Mouse (Mus musculus) brain, embryonic 14.5 days (tissue): Measurements from ENCODE around the gene Pi16. TPM values are rescaled to one million over a fixed set of nuclear protein-coding genes. Genes with fewer than 3 reads are reported as not detected.
A peak's percentile ranks its signal among the peaks of the same experiment; 100 is the strongest.

Experiments used
- DNase-seq: peaks from one replicate; pipeline ENCODE4 v3.0.0-alpha.2; 2011; ENCODE audit warnings: low read depth
- CTCF ChIP-seq: fragments of 200-500 bp; IDR thresholded peaks from 2 replicates; pipeline ENCODE4 v1.5.1; 2012; ENCODE audit warnings: inconsistent platforms, mild to moderate bottlenecking, moderate library complexity, borderline replicate concordance; ENCODE audit not compliant: insufficient read depth, insufficient read length; ENCODE audit errors: extremely low read depth
- POLR2A ChIP-seq: fragments of 200-500 bp; IDR thresholded peaks from 2 replicates; pipeline ENCODE4 v1.6.1; 2012; ENCODE audit warnings: mild to moderate bottlenecking, inconsistent platforms, borderline replicate concordance; ENCODE audit not compliant: poor library complexity, insufficient read depth, insufficient read length, severe bottlenecking; ENCODE audit errors: extremely low read depth
- polyA plus RNA-seq: library from polyadenylated mRNA; depleted of rRNA; stranded (reverse); fragments of >200 nt; gene quantifications from 2 replicates; pipeline ENCODE4 v1.2.3, GENCODE M21; 2012

Gene Pi16
- polyA plus RNA-seq, 1 experiment: 2.9 TPM

- peak; percentile 90 for DNase-seq
- TF ChIP-seq POLR2A (no peak), CTCF (no peak)
These were observed 20.7 kb downstream of the Pi16 start for GRCm38 (mm10) chr17:29337979-29338823.

DNA sequence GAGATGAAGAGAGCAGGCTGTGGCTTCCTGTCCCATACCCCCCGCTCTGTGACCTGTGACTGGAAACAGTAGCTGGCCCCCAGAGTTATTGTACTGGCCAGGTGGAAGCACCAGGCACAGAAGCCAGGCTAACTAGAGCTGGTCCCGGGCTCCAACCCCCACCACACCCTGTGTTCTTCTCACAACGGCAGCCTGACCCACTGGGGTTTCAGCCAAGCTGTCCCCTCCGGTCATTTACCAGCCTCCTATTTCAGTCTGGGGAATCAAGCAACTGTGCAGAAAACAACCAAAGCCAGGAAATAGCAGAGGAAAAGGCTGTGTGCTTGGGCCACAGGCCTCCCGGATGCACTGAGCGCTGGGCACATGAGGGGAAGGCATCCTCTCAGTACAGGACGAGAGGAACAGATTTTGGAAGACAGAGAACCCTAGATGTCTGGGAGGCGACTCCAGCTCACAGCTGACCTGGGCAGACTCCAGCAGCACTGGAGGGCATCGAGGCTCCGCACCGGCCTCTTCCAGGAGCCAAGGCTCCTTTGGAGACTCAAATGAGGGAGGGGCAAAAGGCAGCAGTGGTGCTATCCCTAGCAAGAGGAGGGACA is 21.8 kb downstream of the Pi16 start:
- TF ChIP-seq POLR2A: no peak
- TF ChIP-seq CTCF: no peak
- peak; percentile 37 for DNase-seq

- TF ChIP-seq CTCF (no peak), POLR2A (no peak)
- no peak for DNase-seq
These were observed 23.2 kb downstream of the Pi16 start for GRCm38 (mm10) chr17:29340406-29341261.

DNA sequence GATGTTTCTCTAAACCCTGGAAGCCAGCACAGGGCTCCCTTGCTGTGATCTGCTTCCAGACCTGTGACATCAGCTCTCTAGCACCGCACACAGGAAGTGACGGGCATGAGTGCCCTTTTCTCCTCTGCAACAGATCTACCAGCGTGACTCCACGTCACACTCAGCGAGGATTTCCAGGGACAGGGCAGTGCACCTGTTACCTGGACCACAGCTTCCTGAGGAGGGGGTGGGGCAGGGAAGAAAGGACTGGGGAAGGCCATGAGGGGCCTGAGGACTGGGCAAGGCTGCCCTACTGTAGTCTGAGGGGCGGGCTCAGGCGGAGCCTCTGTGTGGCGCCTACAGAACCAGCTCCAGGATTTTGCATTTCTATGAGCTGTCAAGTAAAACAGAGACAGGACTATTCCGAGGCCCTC is 24.1 kb downstream of the Pi16 start:
- DNase-seq: peak; percentile 69
- TF ChIP-seq CTCF (peak; percentile 35; the same call in 1 of the 2 replicates), POLR2A (no peak)

DNA sequence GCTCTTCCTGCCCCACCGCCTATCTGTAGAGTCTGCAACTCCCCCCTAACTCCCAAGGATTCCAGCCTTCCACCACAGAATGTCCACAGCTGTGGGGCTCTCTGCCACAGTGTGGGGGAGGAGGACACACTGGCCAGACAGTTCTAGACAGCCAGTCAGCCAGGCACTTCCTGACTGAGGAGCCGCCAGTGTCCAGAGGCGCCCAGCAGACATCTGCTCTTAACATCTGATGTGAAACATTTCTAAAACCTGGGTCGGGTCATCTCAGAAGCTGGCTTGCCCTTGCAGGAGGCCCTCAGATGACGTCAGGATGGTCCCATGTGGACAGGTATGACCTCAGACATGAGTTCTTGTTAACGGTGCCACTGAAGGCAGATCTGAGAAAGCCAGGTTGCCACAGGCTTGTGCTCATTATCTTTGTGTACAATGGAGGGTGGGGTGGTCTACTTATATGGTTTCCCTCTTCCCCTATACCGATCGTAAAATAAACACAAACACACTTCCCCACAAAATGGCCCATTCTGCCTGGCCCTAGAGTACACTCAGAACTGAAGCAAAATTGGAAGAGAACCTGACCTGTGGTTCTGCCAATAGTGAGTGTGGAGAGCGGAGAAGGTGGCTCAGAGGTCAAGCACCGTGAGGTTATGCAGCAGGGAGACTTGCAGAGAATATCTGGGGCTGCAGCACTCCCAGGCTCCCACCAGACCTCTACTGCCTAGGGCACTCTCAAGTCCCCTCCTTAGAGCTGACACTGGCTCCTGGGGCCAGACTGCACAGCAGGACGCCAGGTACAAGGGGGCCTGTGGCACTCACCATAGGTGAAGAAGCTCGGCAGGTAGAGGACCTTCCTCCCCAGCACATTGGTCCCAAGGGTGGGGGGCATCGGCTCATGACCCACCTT is 24.8 kb downstream of the Pi16 start:
- no peak for DNase-seq
- TF ChIP-seq CTCF (no peak), POLR2A (no peak)

DNA sequence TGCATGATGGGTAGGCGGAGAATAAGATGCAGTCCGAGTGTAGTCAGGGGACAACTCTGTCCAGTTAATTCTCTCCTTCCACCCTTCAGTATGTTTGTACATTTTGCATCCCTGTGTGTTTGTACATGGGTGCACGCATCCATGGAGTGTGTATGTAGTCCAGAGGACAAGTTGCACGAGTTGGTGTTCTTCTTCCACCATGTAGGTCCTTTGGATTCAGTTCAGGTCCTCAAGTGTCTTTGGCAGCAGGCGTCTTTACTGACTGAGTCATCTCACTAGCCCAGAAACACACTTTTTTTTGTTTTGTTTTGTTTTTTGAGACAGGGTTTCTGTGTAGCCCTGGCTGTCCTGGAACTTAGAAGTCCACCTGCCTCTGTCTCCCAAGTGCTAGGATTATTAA is 25.8 kb downstream of the Pi16 start:
- DNase-seq: no peak
- TF ChIP-seq CTCF (no peak), POLR2A (no peak)

DNA sequence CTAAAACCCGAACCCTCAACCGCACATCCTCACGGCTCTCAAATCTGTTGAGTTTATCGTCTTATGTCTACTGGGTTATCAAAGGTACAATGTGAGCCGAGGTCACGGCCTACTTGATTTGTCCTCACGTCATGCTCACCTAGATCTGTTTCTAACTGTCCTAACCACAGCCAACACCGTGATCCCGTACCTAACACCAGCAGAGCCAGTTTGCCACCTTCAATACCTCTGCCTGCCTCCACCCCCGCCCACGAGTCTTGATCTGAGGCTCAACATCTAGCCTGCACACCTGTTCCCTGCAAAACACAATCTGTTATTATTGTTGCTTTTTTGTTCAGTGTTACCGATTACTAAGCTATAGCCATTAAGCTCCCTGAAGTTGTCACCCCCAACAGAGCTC is 27.8 kb downstream of the Pi16 start:
- TF ChIP-seq POLR2A: no peak
- no peak for TF ChIP-seq CTCF

DNA sequence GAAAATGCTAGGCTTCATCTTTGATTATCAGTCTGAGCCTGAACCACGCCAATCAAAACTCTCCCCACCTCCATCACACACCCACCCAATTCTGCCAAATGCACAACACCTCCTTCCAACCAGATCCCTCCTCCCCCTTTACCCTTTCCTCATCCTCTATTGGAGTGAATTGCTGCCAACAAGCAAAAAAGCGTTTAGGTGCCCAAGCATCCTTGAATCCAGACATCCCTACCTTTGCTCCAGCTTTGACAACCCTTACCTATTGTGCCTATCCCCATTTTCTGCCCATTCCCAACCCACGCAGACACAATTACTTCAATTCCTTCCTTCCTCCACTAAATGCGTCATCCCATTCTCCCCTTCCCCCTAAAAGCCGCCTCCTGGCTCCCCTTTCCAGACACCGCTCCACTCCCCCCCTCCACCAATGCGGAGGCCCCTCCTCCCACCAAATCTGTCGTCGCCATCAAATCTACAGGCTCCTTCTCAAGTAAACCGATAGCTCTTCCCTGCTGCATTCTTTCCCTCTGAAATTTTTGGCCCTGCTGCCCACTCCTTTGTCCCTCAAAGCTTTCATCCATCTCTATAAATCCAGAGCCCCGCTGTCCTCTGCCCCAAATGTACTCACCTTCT is 29.1 kb downstream of the Pi16 start:
- TF ChIP-seq POLR2A: no peak
- TF ChIP-seq CTCF: no peak

More for the DNA sequence above, 27.8 kb downstream of the Pi16 start:
- DNase-seq: no peak

GRCm38 (mm10) chr17:29347126-29347644 is 29.7 kb downstream of the Pi16 start:
- DNase-seq: peak; percentile 71

More for the DNA sequence above, 29.1 kb downstream of the Pi16 start:
- peak; percentile 89 for DNase-seq

More at GRCm38 (mm10) chr17:29347126-29347644, 29.7 kb downstream of the Pi16 start:
- TF ChIP-seq POLR2A (no peak), CTCF (no peak)
